Mouse (Mus musculus) midbrain, embryonic 16.5 days (tissue): Measurements from ENCODE around the gene Secisbp2. TPM values are rescaled to one million over a fixed set of nuclear protein-coding genes. Genes with fewer than 3 reads are reported as not detected.
A peak's percentile ranks its signal among the peaks of the same experiment; 100 is the strongest.

ENCODE experiments used
- ATAC-seq: fragments of 200-750 bp; cut with Nextera tagmentation; 2 replicates; pipeline ENCODE4 v1.8.0; 2017; ENCODE audit warnings: moderate TSS enrichment
- H3K27ac ChIP-seq: fragments of 300-500 bp; sonication (generic); 2 replicates; pipeline ENCODE4 v1.5.1; 2014; ENCODE audit warnings: mild to moderate bottlenecking, low read length, mixed read lengths
- H3K27me3 ChIP-seq: fragments of 300-500 bp; sonication (generic); 2 replicates; pipeline ENCODE4 v1.6.1; 2014; ENCODE audit warnings: low read depth, low read length, mixed read lengths; ENCODE audit not compliant: control insufficient read depth, insufficient read depth
- H3K36me3 ChIP-seq: fragments of 300-500 bp; sonication (generic); 2 replicates; pipeline ENCODE4 v1.6.1; 2014; ENCODE audit warnings: mild to moderate bottlenecking, low read length, moderate library complexity, mixed read lengths; ENCODE audit not compliant: control insufficient read depth, insufficient read depth
- H3K4me1 ChIP-seq: fragments of 300-500 bp; sonication (generic); 2 replicates; pipeline ENCODE4 v1.6.1; 2014; ENCODE audit warnings: mild to moderate bottlenecking, low read length, mixed read lengths; ENCODE audit not compliant: control insufficient read depth, insufficient read depth
- H3K4me2 ChIP-seq: fragments of 300-500 bp; sonication (generic); 2 replicates; pipeline ENCODE4 v1.6.1; 2014; ENCODE audit warnings: mild to moderate bottlenecking, low read length, mixed read lengths
- H3K4me3 ChIP-seq: fragments of 300-500 bp; sonication (generic); 2 replicates; pipeline ENCODE4 v1.5.1; 2014; ENCODE audit warnings: low read depth, mild to moderate bottlenecking, low read length, moderate library complexity, mixed read lengths
- H3K9ac ChIP-seq: fragments of 300-500 bp; sonication (generic); 2 replicates; pipeline ENCODE4 v1.6.1; 2014; ENCODE audit warnings: low read depth, low read length, mixed read lengths
- H3K9me3 ChIP-seq: fragments of 300-500 bp; sonication (generic); replicated peaks from 2 replicates; pipeline ENCODE4 v1.6.1; 2014; ENCODE audit warnings: mild to moderate bottlenecking, low read length, mixed read lengths; ENCODE audit not compliant: control insufficient read depth, poor library complexity, severe bottlenecking
- WGBS: fragments of 180-500 bp; shearing (Covaris S2); extraction: QIAGEN DNeasy Blood & Tissue Kit; methylation state at CpG from one replicate; pipeline ENCODE4 v1.1.7; 2014; 5-methylcytosine and 5-hydroxymethylcytosine counted together
- polyA plus RNA-seq: library from polyadenylated mRNA; unstranded; fragments of >200 nt; fragmentation: Nextera tagmentation; extraction: Ambion mirVana; gene quantifications from 2 replicates; pipeline ENCODE4 v1.2.1, GENCODE M21; 2015

Gene Secisbp2
- polyA plus RNA-seq: 29.4 and 33.6 TPM in 2 replicates

DNA sequence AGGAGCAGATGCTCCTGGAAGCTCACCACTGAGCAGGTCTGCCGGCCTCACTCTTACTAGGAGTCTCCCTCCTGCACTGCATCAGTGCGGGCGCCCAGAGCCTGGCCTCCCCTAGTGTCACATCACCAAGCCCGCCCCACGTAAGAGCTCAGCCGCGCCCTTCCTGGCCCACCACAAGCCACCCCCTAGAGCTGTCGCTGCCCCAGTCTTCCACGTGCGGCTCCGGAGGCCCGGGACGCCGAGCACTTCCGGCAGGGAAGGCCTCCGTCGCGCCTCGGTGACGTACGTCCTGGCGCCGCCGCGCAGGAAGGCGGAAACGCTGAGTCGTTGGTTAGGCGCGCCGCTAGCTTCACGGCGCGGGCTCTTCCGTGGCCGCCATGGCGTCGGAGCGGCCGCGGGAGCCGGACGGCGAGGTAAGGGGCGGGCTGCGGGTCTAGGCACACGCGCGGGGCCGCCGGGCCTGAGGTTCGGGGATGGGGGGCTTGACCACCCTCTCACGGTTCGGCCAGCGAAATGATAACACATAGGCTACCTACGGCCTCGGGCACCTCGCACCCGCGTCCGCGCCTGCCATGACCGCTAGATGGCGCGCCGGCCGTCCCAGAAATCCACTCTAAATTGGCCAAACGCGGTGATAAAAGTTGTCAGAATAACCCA, at the start of gene Secisbp2:
TSS of gene Secisbp2 (plus strand) at position 290 of the 657 bp plus-strand sequence.
- peak within 1 kb of the TSS; percentile 70 for H3K4me3 ChIP-seq
- peaks cover 8% of the 10 kb centered on the region for H3K36me3 ChIP-seq
- peak; percentile 97 for ATAC-seq
- no peaks in the 10 kb centered on the region for H3K27me3 ChIP-seq
- peak within 1 kb of the TSS; percentile 82 for H3K9ac ChIP-seq
- under 1% methylated on average over 69 of the region's 69 CpGs for whole genome bisulfite sequencing
- peak within 1 kb of the TSS; percentile 91 for H3K27ac ChIP-seq
- peaks cover 14% of the 10 kb centered on the region for H3K4me1 ChIP-seq
- peak within 1 kb of the TSS; percentile 84 for H3K4me2 ChIP-seq
- H3K9me3 ChIP-seq: no peaks in the 10 kb centered on the region

DNA sequence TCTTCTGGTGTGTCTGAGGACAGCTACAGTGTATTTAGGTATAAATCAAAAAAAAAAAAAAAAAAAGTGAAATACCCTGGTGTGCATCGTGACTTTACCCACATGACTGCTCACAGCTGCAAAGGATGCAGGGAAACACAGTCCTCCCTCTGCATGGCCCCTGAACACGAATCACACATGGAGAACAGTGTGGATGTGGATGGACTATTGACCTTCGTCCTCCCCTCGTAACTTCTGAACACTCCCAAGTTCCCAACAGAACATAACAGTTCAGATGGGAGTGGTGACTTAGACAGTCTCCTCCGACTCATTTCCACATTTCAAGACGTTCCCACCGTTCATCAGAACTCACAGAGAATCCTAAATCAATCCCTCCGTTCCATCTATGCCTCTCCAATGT, 48.7 kb upstream of the Secisbp2 start:
- ATAC-seq: peak; percentile 16; the same call in 1 of the 2 replicates
- H3K4me1 ChIP-seq: peaks cover 13% of the 10 kb centered on the region
- H3K9me3 ChIP-seq: no peaks in the 10 kb centered on the region
- H3K4me3 ChIP-seq: peak overlapping the region; percentile 36
- H3K27ac ChIP-seq: no peak overlapping the region
- peak overlapping the region; percentile 66 for H3K4me2 ChIP-seq
- no peaks in the 10 kb centered on the region for H3K27me3 ChIP-seq
- no peaks in the 10 kb centered on the region for H3K36me3 ChIP-seq
- H3K9ac ChIP-seq: no peak overlapping the region
- 61% methylated on average over 8 of the region's 8 CpGs for WGBS

DNA sequence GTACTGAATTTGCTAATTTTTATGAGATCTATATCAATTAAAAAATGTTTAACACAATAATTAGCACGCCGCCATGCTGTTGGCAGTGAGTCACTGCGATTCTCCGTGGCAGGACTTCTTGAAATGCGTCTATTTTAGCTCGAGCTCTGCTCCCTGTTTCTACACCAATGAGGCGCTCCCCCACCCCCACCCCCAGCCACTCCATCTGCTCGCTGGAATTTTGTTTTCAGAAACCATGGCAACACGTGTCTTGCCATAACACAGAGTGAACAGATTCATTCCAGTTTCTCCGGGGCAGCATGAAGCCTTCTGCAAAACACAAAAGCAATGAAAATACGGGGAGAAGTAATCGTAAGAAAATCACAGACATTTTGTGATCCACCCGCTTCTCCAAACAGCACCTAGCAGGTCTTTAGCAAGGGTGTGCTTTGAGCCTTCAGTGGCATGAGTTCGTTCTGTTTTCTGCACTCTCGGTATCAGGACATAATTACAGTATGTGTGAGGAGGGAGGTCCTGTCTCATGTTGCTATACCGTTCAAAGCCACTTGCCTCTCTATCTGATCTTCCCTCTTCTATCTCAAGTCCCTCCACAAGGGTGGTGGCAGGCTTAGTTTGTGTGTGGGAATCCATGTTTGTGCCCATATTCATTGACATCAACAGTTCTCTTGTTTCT, 48.1 kb upstream of the Secisbp2 start:
- peak overlapping the region; percentile 66 for H3K4me2 ChIP-seq
- H3K4me1 ChIP-seq: peaks cover 13% of the 10 kb centered on the region
- peak overlapping the region; percentile 80 for H3K27ac ChIP-seq
- no peaks in the 10 kb centered on the region for H3K27me3 ChIP-seq
- WGBS: 11% methylated on average over 16 of the region's 16 CpGs
- no peaks in the 10 kb centered on the region for H3K9me3 ChIP-seq
- H3K4me3 ChIP-seq: peak overlapping the region; percentile 36
- no peaks in the 10 kb centered on the region for H3K36me3 ChIP-seq
- ATAC-seq: peak; percentile 88
- H3K9ac ChIP-seq: peak overlapping the region; percentile 38; the same call in 1 of the 2 replicates

DNA sequence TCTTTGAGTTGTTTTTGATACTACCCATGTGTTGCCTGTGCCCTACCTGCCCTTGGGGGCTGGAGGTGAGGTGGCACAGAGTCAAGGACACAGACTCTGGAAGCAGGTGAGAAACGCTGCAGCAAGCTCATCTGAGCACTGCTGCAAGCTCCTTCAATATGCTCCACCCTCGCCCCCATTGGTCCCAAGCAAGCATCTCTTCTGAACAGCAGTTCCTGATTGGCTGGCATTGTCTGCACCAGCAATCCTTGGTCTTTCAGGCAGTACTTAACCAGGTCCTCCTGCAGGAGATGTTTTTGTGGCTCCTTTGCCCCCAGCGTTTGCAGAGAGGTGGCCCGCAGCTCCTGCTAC, 47.6 kb upstream of the Secisbp2 start:
- WGBS: 33% methylated on average over 4 of the region's 4 CpGs
- H3K36me3 ChIP-seq: no peaks in the 10 kb centered on the region
- H3K4me2 ChIP-seq: peak overlapping the region; percentile 66
- peak overlapping the region; percentile 38; the same call in 1 of the 2 replicates for H3K9ac ChIP-seq
- H3K4me1 ChIP-seq: peaks cover 13% of the 10 kb centered on the region
- peak; percentile 79 for ATAC-seq
- H3K27ac ChIP-seq: peak overlapping the region; percentile 80
- no peaks in the 10 kb centered on the region for H3K9me3 ChIP-seq
- peak overlapping the region; percentile 36 for H3K4me3 ChIP-seq
- H3K27me3 ChIP-seq: no peaks in the 10 kb centered on the region

GRCm38 (mm10) chr13:51609231-51609630, 42.3 kb upstream of the Secisbp2 start:
- Histone ChIP-seq H3K36me3 (no peaks in the 10 kb centered on the region), H3K27me3 (no peaks in the 10 kb centered on the region), H3K4me2 (no peak overlapping the region), H3K4me1 (no peaks in the 10 kb centered on the region; the same call in 1 of the 2 replicates), H3K9ac (no peak overlapping the region), H3K27ac (no peak overlapping the region), H3K9me3 (no peaks in the 10 kb centered on the region), H3K4me3 (no peak overlapping the region)
- 99% methylated on average over 7 of the region's 7 CpGs for WGBS
- no peak for ATAC-seq

DNA sequence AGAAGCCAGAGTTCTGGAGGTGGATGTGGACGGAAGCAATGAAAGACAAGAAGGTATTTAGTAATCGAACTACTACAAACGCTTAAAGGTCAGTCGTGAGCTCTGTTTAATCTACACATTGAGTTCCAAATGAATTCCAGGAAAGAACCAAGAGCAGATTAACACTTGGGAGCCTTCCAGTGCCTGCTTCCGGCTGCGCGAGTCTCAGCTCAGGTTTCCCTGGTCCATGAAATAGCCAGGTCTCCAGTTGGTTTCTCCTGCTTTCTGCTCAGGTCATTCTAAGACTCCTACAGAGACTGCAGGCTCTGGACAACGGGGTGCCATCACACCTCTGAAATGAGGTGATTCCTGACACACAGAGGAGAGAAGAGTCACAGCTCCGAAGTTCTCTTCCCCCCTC, 40.4 kb upstream of the Secisbp2 start:
- 17% methylated on average over 9 of the region's 9 CpGs for WGBS
- H3K27me3 ChIP-seq: no peaks in the 10 kb centered on the region
- H3K9me3 ChIP-seq: no peaks in the 10 kb centered on the region
- peak; percentile 40; the same call in 1 of the 2 replicates for ATAC-seq
- H3K27ac ChIP-seq: no peak overlapping the region
- no peak overlapping the region; the same call in 1 of the 2 replicates for H3K4me2 ChIP-seq
- no peak overlapping the region for H3K4me3 ChIP-seq
- no peaks in the 10 kb centered on the region for H3K36me3 ChIP-seq
- no peaks in the 10 kb centered on the region for H3K4me1 ChIP-seq
- H3K9ac ChIP-seq: no peak overlapping the region

DNA sequence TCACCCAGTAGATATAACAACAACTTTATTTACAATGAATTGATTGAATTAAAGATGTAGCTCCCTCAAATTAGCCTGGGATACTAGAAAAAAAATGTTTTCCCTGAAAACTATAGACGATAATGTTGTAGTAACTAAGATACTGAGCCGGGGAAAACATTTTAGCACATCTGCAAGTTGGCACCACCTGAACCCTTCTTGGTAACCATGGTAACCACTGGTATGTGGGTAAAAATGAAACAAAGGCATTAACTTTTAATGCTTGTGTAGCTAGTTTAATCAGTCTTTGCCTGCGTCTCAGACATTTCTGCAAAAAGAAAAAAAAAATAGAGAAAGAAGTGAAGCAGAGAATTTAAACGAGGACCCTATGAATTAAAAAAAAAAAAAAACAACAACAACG, 40.0 kb upstream of the Secisbp2 start:
- peaks cover under 1% of the 10 kb centered on the region; the same call in 1 of the 2 replicates for H3K4me1 ChIP-seq
- no peak overlapping the region; the same call in 1 of the 2 replicates for H3K4me2 ChIP-seq
- no peaks in the 10 kb centered on the region for H3K9me3 ChIP-seq
- H3K27me3 ChIP-seq: no peaks in the 10 kb centered on the region
- H3K27ac ChIP-seq: no peak overlapping the region
- H3K4me3 ChIP-seq: no peak overlapping the region
- 0 out of 2 replicates have a peak, but pooled peaks have one; percentile 40 for ATAC-seq
- 24% methylated on average over 5 of the region's 5 CpGs for WGBS
- H3K36me3 ChIP-seq: no peaks in the 10 kb centered on the region
- no peak overlapping the region for H3K9ac ChIP-seq

DNA sequence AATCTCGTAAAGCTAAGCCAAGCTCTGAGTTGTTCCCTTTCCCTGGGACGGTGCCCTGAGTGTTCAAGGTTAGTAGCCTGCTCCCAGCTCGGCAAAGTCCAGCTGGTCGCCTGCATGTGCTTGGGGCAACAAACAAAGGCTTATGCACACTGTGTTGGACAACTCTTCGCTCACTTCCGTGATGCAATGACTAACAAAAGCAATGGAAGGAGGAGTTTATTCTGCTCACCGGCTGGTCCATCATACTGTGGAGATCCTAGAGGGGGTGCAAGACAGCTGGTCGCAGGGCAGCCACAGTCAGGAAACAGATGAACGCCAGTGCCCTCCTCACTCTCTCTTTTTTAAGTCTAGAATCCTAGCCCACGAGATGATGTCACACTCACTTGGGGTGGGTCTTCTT, 35.7 kb upstream of the Secisbp2 start:
- H3K4me3 ChIP-seq: no peak overlapping the region

More for the DNA sequence above, 35.7 kb upstream of the Secisbp2 start:
- no peaks in the 10 kb centered on the region for H3K36me3 ChIP-seq
- H3K27ac ChIP-seq: no peak overlapping the region
- no peaks in the 10 kb centered on the region for H3K27me3 ChIP-seq
- 55% methylated on average over 10 of the region's 10 CpGs for WGBS
- H3K9me3 ChIP-seq: no peaks in the 10 kb centered on the region
- H3K4me2 ChIP-seq: no peak overlapping the region
- H3K4me1 ChIP-seq: peaks cover 8% of the 10 kb centered on the region; the same call in 1 of the 2 replicates
- no peak overlapping the region for H3K9ac ChIP-seq
- ATAC-seq: no peak
